Mouse (Mus musculus): ENCODE results near the gene Sdk1. TPM values are rescaled to one million over a fixed set of nuclear protein-coding genes. Genes with fewer than 3 reads are reported as not detected.

Gene Sdk1
- polyA plus RNA-seq, 1 experiment from 2014 or later, result 0.21 TPM

DNA sequence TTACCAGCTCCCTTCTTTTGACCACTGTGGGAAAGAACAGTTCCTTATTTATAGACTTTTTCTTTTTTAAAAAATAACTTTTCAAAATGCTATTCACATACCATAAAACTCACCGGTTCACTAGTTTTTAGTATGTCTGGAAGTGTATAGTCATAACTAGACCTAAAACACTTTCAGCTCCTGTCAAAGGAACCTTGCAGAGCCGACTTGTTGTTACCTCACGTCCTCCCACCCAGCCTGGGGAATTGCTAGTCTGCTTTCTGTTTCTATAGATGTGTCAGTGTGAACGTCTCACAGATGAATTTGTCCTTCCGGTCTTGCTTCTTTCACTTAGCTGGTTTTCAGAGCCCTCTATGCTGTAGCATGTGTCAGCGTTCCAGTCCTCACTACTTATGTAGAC, 35.8 kb downstream of the Sdk1 start:
- no peak overlapping the region for H3K4me3 ChIP-seq (replicated peaks)
- H3K27me3 ChIP-seq, result no peaks in the 10 kb centered on the region
- 68% methylated on average over 6 of the region's 6 CpGs for WGBS (ENCODE audit: insufficient replicate concordance)
- no peaks in the 10 kb centered on the region for H3K36me3 ChIP-seq (replicated peaks)
- H3K4me1 ChIP-seq (replicated peaks), result no peaks in the 10 kb centered on the region
- no peak for ATAC-seq (ENCODE audit: insufficient read depth)
- H3K9ac ChIP-seq, result no peak overlapping the region
- H3K9me3 ChIP-seq (replicated peaks), result no peaks in the 10 kb centered on the region
- no peak overlapping the region for H3K27ac ChIP-seq (replicated peaks)
- no peak overlapping the region for H3K4me2 ChIP-seq

DNA sequence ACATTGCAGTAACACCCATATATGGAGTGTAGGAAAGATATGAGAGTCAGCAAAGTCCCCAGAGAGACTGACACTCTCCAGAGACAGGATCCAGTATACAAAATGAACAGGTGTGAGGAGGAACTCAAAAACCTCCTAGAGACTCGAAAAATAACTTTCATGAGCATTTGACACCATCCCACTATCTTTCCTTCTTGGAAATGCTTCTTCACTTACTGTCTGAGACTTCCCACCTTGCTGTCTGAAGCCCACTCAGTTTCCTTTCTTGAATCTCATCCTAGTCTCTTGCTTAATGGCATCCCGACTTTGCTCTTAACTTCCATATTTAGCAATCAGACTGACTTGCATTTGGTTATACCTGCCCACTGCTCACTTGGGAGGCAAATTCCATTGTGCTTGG, 40.5 kb downstream of the Sdk1 start:
- H3K27me3 ChIP-seq, result no peaks in the 10 kb centered on the region
- H3K4me1 ChIP-seq (replicated peaks), result no peaks in the 10 kb centered on the region
- no peak overlapping the region for H3K4me3 ChIP-seq (replicated peaks)
- no peak for ATAC-seq (ENCODE audit: insufficient read depth)
- no peaks in the 10 kb centered on the region for H3K36me3 ChIP-seq (replicated peaks)
- WGBS (ENCODE audit: insufficient replicate concordance), result 41% methylated on average over 2 of the region's 2 CpGs
- H3K4me2 ChIP-seq, result no peak overlapping the region
- H3K9me3 ChIP-seq (replicated peaks), result no peaks in the 10 kb centered on the region
- no peak overlapping the region for H3K27ac ChIP-seq (replicated peaks)
- H3K9ac ChIP-seq, result no peak overlapping the region

GRCm38 (mm10) chr5:141289611-141290010, 48.3 kb downstream of the Sdk1 start:
- Histone ChIP-seq H3K4me2 (no peak overlapping the region), H3K27ac (replicated peaks) (no peak overlapping the region), H3K9me3 (replicated peaks) (no peaks in the 10 kb centered on the region), H3K36me3 (replicated peaks) (no peaks in the 10 kb centered on the region), H3K4me3 (replicated peaks) (no peak overlapping the region), H3K4me1 (replicated peaks) (0 out of 2 replicates have a peak, but pooled peaks cover 3% of the 10 kb centered on the region), H3K27me3 (no peaks in the 10 kb centered on the region), H3K9ac (no peak overlapping the region)
- 0 out of 2 replicates have a peak, but pooled peaks have one; percentile 34 for ATAC-seq (ENCODE audit: insufficient read depth)

DNA sequence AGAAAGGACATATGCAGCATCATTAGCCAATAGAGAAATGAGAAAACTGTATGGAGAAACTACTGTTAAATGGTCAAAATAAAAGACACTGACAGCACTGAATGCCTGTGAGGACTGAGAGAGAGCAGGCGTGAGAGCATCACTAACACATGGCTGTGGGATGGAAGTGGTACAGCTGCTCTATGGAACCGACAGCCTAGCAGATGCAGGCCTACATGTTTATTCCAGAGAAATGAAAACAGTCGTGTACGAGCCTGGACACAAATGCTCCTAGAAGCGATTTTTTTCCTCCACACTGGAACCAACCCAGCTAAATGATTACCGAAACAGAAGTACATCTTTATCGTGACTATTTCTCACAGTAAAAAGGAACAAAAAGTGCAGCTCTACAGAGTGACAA, 54.0 kb downstream of the Sdk1 start:
- Histone ChIP-seq H3K9me3 (replicated peaks) (no peaks in the 10 kb centered on the region), H3K36me3 (replicated peaks) (no peaks in the 10 kb centered on the region), H3K4me2 (no peak overlapping the region), H3K4me3 (replicated peaks) (no peak overlapping the region), H3K4me1 (replicated peaks) (no peaks in the 10 kb centered on the region), H3K9ac (no peak overlapping the region), H3K27me3 (no peaks in the 10 kb centered on the region), H3K27ac (replicated peaks) (no peak overlapping the region)
- WGBS (ENCODE audit: insufficient replicate concordance), result 60% methylated on average over 7 of the region's 7 CpGs
- ATAC-seq (ENCODE audit: insufficient read depth), result no peak

DNA sequence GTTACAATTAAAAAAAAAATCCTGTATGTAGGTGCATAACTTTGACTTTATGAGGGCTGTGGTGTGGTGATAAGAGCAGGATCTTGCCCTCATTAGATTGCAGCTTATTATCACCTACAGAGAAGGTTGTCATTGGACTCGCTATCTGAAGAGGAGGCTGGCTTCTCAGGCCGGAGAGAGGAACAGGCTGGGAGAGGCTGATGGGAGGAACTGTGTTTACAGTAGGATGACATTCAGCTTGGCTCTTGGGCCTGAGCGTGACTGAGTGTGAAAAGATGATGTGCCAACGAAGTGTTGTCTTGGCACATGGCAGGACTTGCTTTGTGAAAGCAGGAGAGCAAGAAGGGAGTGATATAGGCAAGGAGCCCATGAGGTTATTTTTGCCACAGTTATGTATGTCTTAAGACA, 61.0 kb downstream of the Sdk1 start:
- Histone ChIP-seq H3K4me1 (replicated peaks) (no peaks in the 10 kb centered on the region), H3K9me3 (replicated peaks) (no peaks in the 10 kb centered on the region), H3K36me3 (replicated peaks) (no peaks in the 10 kb centered on the region), H3K4me2 (no peak overlapping the region), H3K27me3 (no peaks in the 10 kb centered on the region), H3K27ac (replicated peaks) (no peak overlapping the region), H3K4me3 (replicated peaks) (no peak overlapping the region), H3K9ac (no peak overlapping the region)
- 31% methylated on average over 4 of the region's 4 CpGs for WGBS (ENCODE audit: insufficient replicate concordance)
- no peak; the same call in 1 of the 2 replicates for ATAC-seq (ENCODE audit: insufficient read depth)

DNA sequence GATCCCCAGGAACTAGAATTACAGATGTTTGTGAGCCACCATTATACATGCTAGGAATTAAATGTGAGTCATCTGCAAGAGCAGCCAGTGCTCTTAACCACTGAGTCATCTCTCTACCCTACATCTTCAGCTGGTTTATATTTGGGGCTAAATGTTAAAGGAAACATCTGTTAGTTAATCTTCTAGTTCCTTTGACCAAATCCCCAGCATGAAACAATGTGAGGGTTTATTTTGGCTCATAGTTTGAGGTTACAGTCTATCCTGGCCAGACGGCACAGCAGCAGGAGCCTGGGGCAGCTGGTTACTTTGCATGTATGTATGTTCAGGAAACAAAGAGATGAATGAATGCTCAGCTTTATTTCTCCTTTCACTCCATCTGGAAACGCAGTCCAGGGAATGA, 62.5 kb downstream of the Sdk1 start:
- Histone ChIP-seq H3K27ac (replicated peaks) (no peak overlapping the region), H3K36me3 (replicated peaks) (no peaks in the 10 kb centered on the region), H3K4me3 (replicated peaks) (no peak overlapping the region), H3K27me3 (no peaks in the 10 kb centered on the region), H3K9ac (no peak overlapping the region), H3K4me1 (replicated peaks) (no peaks in the 10 kb centered on the region), H3K9me3 (replicated peaks) (no peaks in the 10 kb centered on the region), H3K4me2 (no peak overlapping the region)
- no peak for ATAC-seq (ENCODE audit: insufficient read depth)
- 53% methylated on average over 2 of the region's 2 CpGs for WGBS (ENCODE audit: insufficient replicate concordance)

DNA sequence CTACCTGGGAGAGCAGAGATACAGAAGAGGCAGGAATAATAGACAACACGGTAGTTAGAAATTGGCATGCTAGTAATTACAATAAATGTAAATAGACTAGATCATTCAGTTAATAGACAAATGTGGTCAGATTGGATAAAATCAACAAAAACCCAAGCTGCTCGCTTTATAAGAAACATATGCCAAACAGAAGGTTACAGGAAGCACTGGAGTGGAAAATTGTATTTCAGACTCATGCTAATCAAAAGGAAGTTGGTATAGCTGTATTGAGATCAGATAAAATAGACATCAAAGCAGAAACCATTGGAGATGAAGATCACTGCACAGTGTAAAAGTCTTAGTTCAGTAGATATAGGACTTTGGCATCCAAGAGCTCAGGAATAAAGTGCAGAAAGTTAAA, 63.4 kb downstream of the Sdk1 start:
- no peak overlapping the region for H3K27ac ChIP-seq (replicated peaks)
- H3K4me1 ChIP-seq (replicated peaks), result no peaks in the 10 kb centered on the region
- H3K9me3 ChIP-seq (replicated peaks), result no peaks in the 10 kb centered on the region
- ATAC-seq (ENCODE audit: insufficient read depth), result no peak
- no peak overlapping the region for H3K4me2 ChIP-seq
- 51% methylated on average over 2 of the region's 2 CpGs for WGBS (ENCODE audit: insufficient replicate concordance)
- no peak overlapping the region for H3K4me3 ChIP-seq (replicated peaks)
- H3K36me3 ChIP-seq (replicated peaks), result no peaks in the 10 kb centered on the region
- no peak overlapping the region for H3K9ac ChIP-seq
- no peaks in the 10 kb centered on the region for H3K27me3 ChIP-seq

DNA sequence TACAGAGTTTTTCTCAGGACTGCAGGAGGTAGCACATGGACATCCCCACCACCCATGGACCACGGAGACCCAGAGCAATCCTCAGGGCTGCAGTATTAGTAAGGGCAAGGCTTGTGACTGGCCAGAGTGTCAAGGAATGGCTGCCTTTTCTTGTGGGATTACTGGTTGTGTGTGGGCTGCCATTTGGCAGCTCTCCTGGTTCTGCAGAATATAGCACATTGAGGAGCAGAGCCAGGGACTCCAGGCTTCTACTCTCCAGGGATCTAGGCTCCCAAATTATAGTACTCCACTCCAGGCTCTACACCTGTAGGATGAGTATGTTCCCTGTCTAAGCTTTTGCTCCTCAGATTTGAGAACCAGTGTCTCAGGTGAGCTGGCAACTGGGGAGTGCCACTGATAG, 69.4 kb downstream of the Sdk1 start:
- no peaks in the 10 kb centered on the region; the same call in 1 of the 2 replicates for H3K4me1 ChIP-seq (replicated peaks)
- no peak overlapping the region for H3K27ac ChIP-seq (replicated peaks)
- WGBS (ENCODE audit: insufficient replicate concordance), result 63% methylated on average over 1 of the region's 1 CpGs
- no peak for ATAC-seq (ENCODE audit: insufficient read depth)
- no peaks in the 10 kb centered on the region for H3K9me3 ChIP-seq (replicated peaks)
- H3K4me3 ChIP-seq (replicated peaks), result no peak overlapping the region
- H3K27me3 ChIP-seq, result no peaks in the 10 kb centered on the region
- no peaks in the 10 kb centered on the region for H3K36me3 ChIP-seq (replicated peaks)
- no peak overlapping the region for H3K9ac ChIP-seq
- no peak overlapping the region for H3K4me2 ChIP-seq

- ATAC-seq (ENCODE audit: insufficient read depth), result 0 out of 2 replicates have a peak, but pooled peaks have one; percentile 49
- Histone ChIP-seq H3K4me1 (replicated peaks) (no peaks in the 10 kb centered on the region; the same call in 1 of the 2 replicates), H3K4me3 (replicated peaks) (no peak overlapping the region), H3K9me3 (replicated peaks) (no peaks in the 10 kb centered on the region), H3K27ac (replicated peaks) (no peak overlapping the region), H3K4me2 (no peak overlapping the region), H3K36me3 (replicated peaks) (no peaks in the 10 kb centered on the region), H3K9ac (no peak overlapping the region), H3K27me3 (no peaks in the 10 kb centered on the region)
- 45% methylated on average over 2 of the region's 2 CpGs for WGBS (ENCODE audit: insufficient replicate concordance)
Observed at GRCm38 (mm10) chr5:141311801-141312200, 70.5 kb downstream of the Sdk1 start.

DNA sequence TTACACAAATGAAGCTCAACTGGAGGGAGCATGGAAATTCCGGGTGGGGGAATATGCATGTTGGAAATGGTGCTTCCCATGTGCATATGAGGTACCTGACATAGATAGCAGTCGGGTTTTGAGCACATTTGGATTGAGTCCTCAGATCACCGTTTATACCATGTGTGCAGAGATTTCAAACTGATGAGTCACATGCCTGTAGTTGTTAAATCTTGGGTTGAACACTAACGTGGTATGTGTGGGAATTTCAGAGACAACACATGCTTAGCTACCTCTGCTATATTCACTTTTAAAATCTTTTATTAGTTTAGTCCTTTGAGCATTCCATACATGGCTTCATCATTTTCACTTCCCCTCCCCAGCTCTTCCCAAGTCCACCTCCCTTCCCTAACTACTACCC, 71.0 kb downstream of the Sdk1 start:
- no peak overlapping the region for H3K27ac ChIP-seq (replicated peaks)

GRCm38 (mm10) chr5:141317095-141317494, 75.8 kb downstream of the Sdk1 start:
- WGBS (ENCODE audit: insufficient replicate concordance), result 56% methylated on average over 4 of the region's 4 CpGs
- Histone ChIP-seq H3K4me1 (replicated peaks) (no peaks in the 10 kb centered on the region), H3K27me3 (no peaks in the 10 kb centered on the region), H3K9me3 (replicated peaks) (no peaks in the 10 kb centered on the region), H3K9ac (no peak overlapping the region), H3K27ac (replicated peaks) (no peak overlapping the region), H3K4me2 (no peak overlapping the region), H3K36me3 (replicated peaks) (no peaks in the 10 kb centered on the region), H3K4me3 (replicated peaks) (no peak overlapping the region)
- ATAC-seq (ENCODE audit: insufficient read depth), result no peak

More for the DNA sequence above, 71.0 kb downstream of the Sdk1 start:
- H3K4me1 ChIP-seq (replicated peaks), result no peaks in the 10 kb centered on the region; the same call in 1 of the 2 replicates
- no peaks in the 10 kb centered on the region for H3K9me3 ChIP-seq (replicated peaks)
- no peak overlapping the region for H3K9ac ChIP-seq
- WGBS (ENCODE audit: insufficient replicate concordance), result 54% methylated on average over 4 of the region's 4 CpGs
- ATAC-seq (ENCODE audit: insufficient read depth), result no peak
- H3K4me3 ChIP-seq (replicated peaks), result no peak overlapping the region
- H3K27me3 ChIP-seq, result no peaks in the 10 kb centered on the region
- H3K4me2 ChIP-seq, result no peak overlapping the region
- H3K36me3 ChIP-seq (replicated peaks), result no peaks in the 10 kb centered on the region

GRCm38 (mm10) chr5:141324910-141325309, 83.6 kb downstream of the Sdk1 start:
- Histone ChIP-seq H3K4me2 (no peak overlapping the region), H3K9me3 (replicated peaks) (no peaks in the 10 kb centered on the region), H3K27ac (replicated peaks) (no peak overlapping the region), H3K4me3 (replicated peaks) (no peak overlapping the region), H3K36me3 (replicated peaks) (no peaks in the 10 kb centered on the region), H3K9ac (no peak overlapping the region), H3K27me3 (no peaks in the 10 kb centered on the region), H3K4me1 (replicated peaks) (no peaks in the 10 kb centered on the region)
- WGBS (ENCODE audit: insufficient replicate concordance), result 63% methylated on average over 4 of the region's 4 CpGs
- ATAC-seq (ENCODE audit: insufficient read depth), result no peak

Measured in liver, embryonic 15.5 days (tissue).